Mouse (Mus musculus): ENCODE data around the gene Mroh2a.

Mroh2a gene

DNA sequence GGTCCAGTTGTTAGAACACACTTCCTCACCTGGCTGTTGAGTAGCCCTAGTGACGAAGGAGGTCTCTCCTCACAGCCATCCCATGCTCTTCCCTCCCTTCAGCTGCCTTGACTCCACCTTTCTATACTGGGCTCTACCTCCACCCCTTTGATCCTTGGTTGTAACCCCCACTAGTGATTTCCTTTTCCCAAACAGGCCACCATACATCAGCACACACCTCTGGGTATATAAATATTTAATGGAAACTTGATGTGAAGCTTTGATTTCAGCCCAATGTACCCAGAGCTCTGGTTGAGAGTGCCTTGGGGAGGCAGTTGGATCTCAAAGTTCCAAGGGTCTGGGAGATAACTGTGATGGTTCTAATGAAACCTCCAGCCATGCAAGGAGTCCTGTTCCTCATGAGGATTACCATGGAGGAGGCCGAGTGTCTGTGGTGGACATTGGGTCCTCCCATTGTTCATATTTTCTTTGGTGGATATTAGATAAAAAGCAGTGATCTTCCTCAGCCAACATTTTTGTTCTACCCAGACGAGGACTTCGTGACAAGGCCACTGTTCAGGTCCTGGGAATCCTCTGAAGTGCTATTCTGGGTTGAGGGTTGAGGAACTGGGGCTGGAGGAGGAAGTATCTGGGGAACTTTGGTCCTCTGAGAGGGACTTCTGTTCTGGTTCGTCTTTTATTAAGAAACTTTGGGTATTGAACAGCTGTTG lies at the start of gene Mroh2a:
TSS of gene Mroh2a (plus strand) at position 317 of the 710 bp plus-strand sequence.
- in situ Hi-C loops (cut with MboI, MseI) = no loop called here

DNA sequence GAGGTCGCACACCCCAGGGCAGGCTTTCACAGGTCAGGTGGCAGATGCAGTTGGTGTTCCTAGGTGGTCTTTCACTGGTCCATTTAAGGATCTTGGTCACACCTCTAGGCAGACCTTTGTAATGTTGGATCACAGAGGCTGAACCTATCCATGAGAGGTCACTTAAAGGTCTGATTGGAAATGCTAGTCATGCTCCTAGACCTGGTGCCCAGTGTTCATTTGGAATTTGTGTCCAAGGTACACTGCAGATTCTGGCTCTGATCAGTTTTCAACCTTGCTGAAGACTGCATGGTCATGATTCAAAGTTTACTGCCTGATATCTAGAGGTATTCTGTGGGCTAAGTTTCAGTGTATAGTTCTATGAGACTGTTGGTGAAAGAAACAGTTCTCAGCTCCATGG lies 47.1 kb upstream of the Mroh2a start:
- in situ Hi-C loops (cut with MboI, MseI) = loop anchor here (25.0 kb wide), 8 partner anchors 433 to 1942 kb away; partner anchors contain the start of gene Arl4c (in 1 of the 2)

- in situ Hi-C loops (cut with MboI, MseI) = loop anchor here (25.0 kb wide), 8 partner anchors 426 to 1949 kb away; partner anchors contain the start of gene Arl4c (in 1 of the 2)
These were observed 40.4 kb upstream of the Mroh2a start for GRCm38 (mm10) chr1:88186325-88186935.

DNA sequence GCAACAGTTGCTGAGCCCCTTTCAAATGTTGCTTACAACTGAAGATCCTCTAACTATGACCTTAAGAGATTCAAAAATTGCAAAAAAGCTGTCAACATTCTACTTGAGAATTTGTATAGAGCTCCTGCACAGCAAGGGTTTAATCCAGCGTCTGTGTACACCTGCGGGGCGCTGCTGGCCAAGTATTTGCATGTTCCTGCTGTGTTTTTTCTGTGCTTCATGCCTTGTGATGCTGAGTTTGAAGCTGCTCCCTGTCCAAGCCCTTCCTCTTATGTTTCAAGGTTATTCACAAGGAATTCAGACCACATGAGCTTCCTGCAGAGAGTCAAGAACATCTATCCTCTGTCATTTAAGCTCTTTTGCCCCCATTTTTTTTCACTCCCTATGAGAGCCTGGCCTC lies 34.6 kb upstream of the Mroh2a start:
- in situ Hi-C loops (cut with MboI, MseI) = loop anchor here (5.0 to 25.0 kb wide), 9 partner anchors 130 to 1955 kb away; partner anchors contain the start of gene Arl4c (in 1 of the 2)

DNA sequence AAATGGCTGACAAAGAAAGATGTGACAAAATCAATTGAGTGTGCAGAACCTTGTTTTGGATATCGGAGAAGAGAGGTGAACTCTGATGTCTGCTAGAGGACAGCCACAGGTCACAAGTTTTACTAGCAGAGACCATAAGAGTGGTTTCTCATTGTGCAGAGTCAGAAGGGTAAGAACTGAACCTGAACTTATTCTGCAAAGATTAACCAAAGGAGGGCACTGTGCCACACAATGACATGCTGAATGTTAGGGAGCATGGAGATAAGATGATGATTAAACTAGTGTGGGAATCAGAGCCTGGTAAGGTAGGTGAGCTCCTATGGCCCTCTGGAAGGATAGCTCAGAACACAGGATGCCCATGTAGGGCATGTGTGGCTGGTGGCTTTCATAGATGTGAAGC lies 31.1 kb upstream of the Mroh2a start:
- in situ Hi-C loops (cut with MboI, MseI) = loop anchor here (25.0 kb wide), 8 partner anchors 417 to 1958 kb away; partner anchors contain the start of gene Arl4c (in 1 of the 2)

- in situ Hi-C loops (cut with MboI, MseI) = loop anchor here (25.0 kb wide), 8 partner anchors 415 to 1960 kb away; partner anchors contain the start of gene Arl4c (in 1 of the 2)
These were observed 29.3 kb upstream of the Mroh2a start for GRCm38 (mm10) chr1:88197443-88197842.

- in situ Hi-C loops (cut with MboI, MseI) = loop anchor here (5.0 to 25.0 kb wide), 11 partner anchors 117 to 1963 kb away; partner anchors contain the start of gene Arl4c (in 1 of the 2)
These were observed 26.8 kb upstream of the Mroh2a start for GRCm38 (mm10) chr1:88199996-88200395.

GRCm38 (mm10) chr1:88200456-88200855 lies 26.3 kb upstream of the Mroh2a start, which contains the start of gene Ugt1a2:
Gene Ugt1a2 (plus strand): TSS chr1:88200601.
- in situ Hi-C loops (cut with MboI, MseI) = loop anchor here (5.0 to 10.0 kb wide), 3 partner anchors 117 to 706 kb away; no protein-coding TSS in a partner anchor

- in situ Hi-C loops (cut with MboI, MseI) = loop anchor here (10.0 kb wide), 2 partner anchors 139 to 711 kb away; no protein-coding TSS in a partner anchor
These were observed 21.4 kb upstream of the Mroh2a start, which contains the start of gene Dnajb3 for GRCm38 (mm10) chr1:88205294-88205922. Gene Dnajb3 (minus strand): TSS chr1:88205782.

- in situ Hi-C loops (cut with MboI, MseI) = loop anchor here (10.0 kb wide), 2 partner anchors 138 to 712 kb away; no protein-coding TSS in a partner anchor
These were observed 19.8 kb upstream of the Mroh2a start for GRCm38 (mm10) chr1:88206843-88207479.

DNA sequence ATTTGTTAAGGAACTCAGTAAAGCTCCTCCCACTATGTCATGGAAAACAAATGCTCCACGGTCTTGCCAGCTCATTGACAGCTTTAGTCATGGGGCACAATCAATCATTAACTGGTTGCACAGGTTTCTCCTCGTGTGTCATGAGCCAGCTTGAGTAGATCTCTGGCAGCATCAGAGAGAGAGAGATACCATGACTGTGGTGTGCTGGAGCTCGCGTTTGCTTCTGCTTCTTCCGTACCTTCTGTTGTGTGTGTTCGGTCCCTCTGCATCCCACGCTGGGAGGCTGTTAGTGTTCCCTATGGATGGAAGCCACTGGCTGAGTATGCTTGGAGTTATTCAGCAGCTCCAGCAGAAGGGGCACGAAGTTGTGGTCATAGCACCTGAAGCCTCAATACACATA lies 15.0 kb upstream of the Mroh2a start, which contains the start of gene Ugt1a1:
TSS of gene Ugt1a1 (plus strand) at position 148 of the 400 bp plus-strand sequence.
- in situ Hi-C loops (cut with MboI, MseI) = no loop called here

- in situ Hi-C loops (cut with MboI, MseI) = no loop called here
These were observed 14.3 kb upstream of the Mroh2a start for GRCm38 (mm10) chr1:88212341-88213045.

- in situ Hi-C loops (cut with MboI, MseI) = no loop called here
These were observed 13.7 kb upstream of the Mroh2a start for GRCm38 (mm10) chr1:88213061-88213460.

DNA sequence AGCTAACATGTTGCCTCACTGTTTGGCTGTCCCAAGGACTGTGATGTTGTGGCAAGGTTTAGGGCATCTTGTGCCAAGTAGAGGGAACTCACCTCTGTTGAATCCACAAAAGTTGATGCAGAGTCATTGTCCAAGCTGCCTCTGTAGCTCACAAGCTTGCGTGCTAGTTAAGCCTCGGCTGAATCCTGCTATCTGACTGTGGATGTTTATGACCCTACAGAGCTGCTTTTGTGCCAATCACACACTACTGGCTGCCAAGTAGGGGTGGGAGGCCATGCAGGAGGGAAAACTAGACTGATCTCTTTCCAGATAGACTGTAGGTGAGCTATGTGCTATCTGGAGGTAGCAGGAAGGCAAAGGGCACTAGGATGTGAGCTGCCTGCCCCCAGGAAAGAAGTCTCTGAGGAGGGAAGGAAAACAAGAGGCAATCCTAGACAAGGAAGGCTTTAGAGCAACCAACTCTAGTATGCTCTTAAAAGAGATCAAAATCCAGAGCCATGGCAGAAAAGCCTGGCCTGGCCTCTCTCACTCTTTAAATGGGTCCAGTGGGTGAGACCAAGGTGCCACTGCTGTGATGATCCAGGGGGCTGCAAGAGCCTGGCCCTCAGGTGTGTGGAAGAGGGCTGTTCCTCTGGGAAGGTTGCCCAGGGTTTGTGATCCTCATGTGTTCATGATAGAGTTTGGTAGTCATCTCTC lies 12.9 kb upstream of the Mroh2a start:
- in situ Hi-C loops (cut with MboI, MseI) = no loop called here

DNA sequence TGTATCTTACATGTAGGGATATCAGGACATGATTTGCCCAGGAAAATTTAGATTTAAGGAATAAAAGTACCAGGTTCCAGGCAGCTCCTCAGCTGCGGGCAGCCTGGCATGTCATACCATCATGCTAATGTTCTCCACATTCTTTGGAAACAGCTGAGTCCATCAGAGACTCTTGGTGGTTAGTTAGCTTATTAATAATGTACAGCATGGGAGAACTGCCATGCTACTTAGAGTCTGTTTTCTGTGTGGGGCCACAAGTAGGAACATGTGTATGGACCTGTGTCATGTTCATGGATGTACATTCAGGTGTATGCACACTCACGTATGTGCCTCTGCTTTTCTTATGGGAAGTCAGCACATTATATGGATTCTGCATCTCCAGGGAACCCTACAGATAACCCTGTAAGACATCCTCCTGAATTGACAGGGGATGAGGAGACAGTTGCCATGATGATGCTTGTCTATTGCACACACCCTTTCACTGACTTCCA lies 12.3 kb upstream of the Mroh2a start:
- in situ Hi-C loops (cut with MboI, MseI) = no loop called here

DNA sequence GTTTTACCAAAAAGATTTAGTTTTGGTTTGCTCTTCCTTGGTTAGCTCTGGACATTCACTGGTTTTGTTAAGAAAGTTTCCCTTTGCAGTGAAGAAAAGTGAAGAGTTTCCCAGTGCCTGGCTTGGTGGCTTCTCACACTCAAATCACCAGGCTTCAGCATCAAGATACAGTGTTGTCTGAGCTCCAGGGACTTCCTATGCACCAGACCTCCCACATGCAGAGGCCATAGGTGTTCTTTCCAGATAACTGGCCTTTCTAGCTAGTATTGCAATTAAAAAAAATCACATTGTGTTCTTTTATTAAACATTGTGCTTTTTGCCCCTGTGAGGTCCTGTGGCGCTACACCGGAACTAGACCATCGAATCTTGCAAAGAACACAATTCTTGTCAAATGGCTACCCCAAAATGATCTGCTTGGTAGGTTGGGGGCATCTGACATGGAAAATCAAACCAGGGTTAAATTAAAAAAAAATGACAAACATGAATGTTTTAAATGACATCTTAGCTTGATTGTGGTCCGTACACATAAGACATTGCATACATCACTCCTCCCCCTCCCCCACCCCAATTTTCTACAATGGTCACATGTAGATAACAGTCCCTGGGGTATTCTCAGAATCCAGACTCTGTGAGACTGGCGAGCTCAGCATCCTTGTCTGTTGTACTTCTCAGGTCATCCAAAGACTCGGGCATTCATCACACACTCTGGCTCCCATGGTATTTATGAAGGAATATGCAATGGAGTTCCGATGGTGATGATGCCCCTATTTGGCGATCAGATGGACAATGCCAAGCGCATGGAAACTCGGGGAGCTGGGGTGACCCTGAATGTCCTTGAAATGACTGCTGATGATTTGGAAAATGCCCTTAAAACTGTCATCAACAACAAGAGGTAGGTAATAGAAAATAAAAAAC lies 11.1 kb upstream of the Mroh2a start:
- in situ Hi-C loops (cut with MboI, MseI) = no loop called here

DNA sequence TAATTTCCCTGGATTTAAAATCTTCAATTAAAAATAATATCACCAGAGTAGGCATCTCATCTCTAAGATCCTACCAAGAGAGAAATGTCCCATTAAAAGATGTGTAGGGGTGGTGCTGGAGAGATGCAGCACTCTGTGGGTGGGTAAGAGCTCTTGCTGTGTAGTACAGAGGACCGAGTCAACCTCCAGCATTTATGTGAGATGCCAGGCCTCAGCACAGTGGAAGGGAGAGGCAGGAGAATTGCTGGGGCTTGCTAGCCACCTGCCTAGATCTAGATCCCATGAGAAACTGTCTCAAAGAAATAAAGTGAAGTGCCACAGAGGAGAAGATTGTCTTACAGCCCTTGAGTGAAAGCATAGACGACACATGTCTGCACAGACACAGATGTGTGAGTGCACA lies 10.2 kb upstream of the Mroh2a start:
- in situ Hi-C loops (cut with MboI, MseI) = no loop called here

DNA sequence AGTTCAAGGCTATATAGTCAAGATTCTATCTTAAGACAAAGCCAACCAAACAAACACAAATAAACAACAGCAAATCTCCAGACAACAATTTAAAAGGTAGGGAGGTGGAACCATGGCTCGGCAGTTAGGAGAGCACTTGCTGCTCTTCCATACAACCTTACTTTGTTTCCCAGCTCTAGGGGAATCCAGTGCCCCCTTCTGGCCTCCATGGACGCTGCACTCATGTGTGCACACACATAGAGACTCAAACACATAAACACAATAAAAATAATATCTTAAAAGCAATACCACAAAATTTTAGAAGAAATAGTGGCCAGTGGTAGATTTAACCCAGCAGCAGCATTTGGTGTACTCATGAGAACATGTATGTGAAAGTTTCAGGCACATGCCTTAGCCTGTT lies 9.6 kb upstream of the Mroh2a start:
- in situ Hi-C loops (cut with MboI, MseI) = no loop called here

- in situ Hi-C loops (cut with MboI, MseI) = no loop called here
These were observed 9.2 kb upstream of the Mroh2a start for GRCm38 (mm10) chr1:88217576-88217975.

Measured in T-helper 17 cell (primary cell).